In genomic region chr2:28638886-28639285, GRCm38 (mm10) we compare ENCODE assay signal across 9 mouse cellular contexts. TPM values are rescaled to one million over a fixed set of nuclear protein-coding genes. Genes with fewer than 3 reads are reported as not detected.
DNase-seq lines count a peak whose midpoint lies in the region; ATAC-seq lines count a peak whose summit lies in the region.
"Had no signal": no experiment of that assay in that cellular context is flagged by ENCODE, and none has a peak within 500 bp of the region (broad histone marks: within the 10 kb centered on the region; RNA-seq: fewer than 3 reads in every experiment).

No protein-coding gene starts in this region.

- peak overlapping the region; percentile 51; the same call in 1 of the 2 replicates for H3K27ac ChIP-seq in kidney, embryonic 15.5 days
- no peak overlapping the region for H3K27ac ChIP-seq in forebrain, embryonic 14.5 days (ENCODE audit: low read depth, low read length)
- H3K27ac ChIP-seq in limb, embryonic 10.5 days: peak overlapping the region; percentile 32
- H3K27ac ChIP-seq in midbrain, embryonic 11.5 days (ENCODE audit: low read depth, low read length): no peak overlapping the region

- WGBS in kidney, embryonic 15.5 days: 6% methylated on average over 9 of the region's 9 CpGs
- 5% methylated on average over 9 of the region's 9 CpGs for WGBS in forebrain, embryonic 14.5 days
- 6% methylated on average over 9 of the region's 9 CpGs for WGBS in limb, embryonic 10.5 days
- WGBS in midbrain, embryonic 11.5 days: 7% methylated on average over 9 of the region's 9 CpGs

- peak overlapping the region; percentile 24 for H3K4me3 ChIP-seq in kidney, embryonic 15.5 days (replicated peaks)
- H3K4me3 ChIP-seq in forebrain, embryonic 14.5 days (ENCODE audit: low read depth, low read length): no peak overlapping the region
- H3K4me3 ChIP-seq in limb, embryonic 10.5 days: peak overlapping the region; percentile 32
- H3K4me3 ChIP-seq in midbrain, embryonic 11.5 days (ENCODE audit: low read depth, low read length): no peak overlapping the region

- no peaks in the 10 kb centered on the region for H3K27me3 ChIP-seq in kidney, embryonic 15.5 days
- H3K27me3 ChIP-seq in forebrain, embryonic 14.5 days (replicated peaks; ENCODE audit: control insufficient read depth, insufficient read depth, low read length): no peaks in the 10 kb centered on the region
- H3K27me3 ChIP-seq in limb, embryonic 10.5 days (ENCODE audit: low read depth, poor library complexity, severe bottlenecking): peaks cover 12% of the 10 kb centered on the region; the same call in 1 of the 2 replicates
- H3K27me3 ChIP-seq in midbrain, embryonic 11.5 days (ENCODE audit: control insufficient read depth, insufficient read depth, low read length): no peaks in the 10 kb centered on the region

- no peak for ATAC-seq in kidney, embryonic 15.5 days (replicated peaks; ENCODE audit: low FRiP score)
- ATAC-seq in forebrain, embryonic 14.5 days: no peak
- no peak for ATAC-seq in midbrain, embryonic 11.5 days (ENCODE audit: low FRiP score)
- ATAC-seq in CD4-positive, CD25-positive, alpha-beta regulatory T cell, adult 4 months: no peak
- ATAC-seq in monocyte, adult 5-6 weeks (replicated peaks; ENCODE audit: insufficient number of reproducible peaks, low FRiP score, low TSS enrichment, poor library complexity, severe bottlenecking): no peak

- H3K36me3 ChIP-seq in kidney, embryonic 15.5 days: no peaks in the 10 kb centered on the region
- no peaks in the 10 kb centered on the region for H3K36me3 ChIP-seq in forebrain, embryonic 14.5 days (ENCODE audit: control insufficient read depth, insufficient read depth, low read length)
- no peaks in the 10 kb centered on the region for H3K36me3 ChIP-seq in limb, embryonic 10.5 days
- H3K36me3 ChIP-seq in midbrain, embryonic 11.5 days (ENCODE audit: control insufficient read depth, insufficient read depth, low read length): no peaks in the 10 kb centered on the region

- peak overlapping the region; percentile 52 for H3K4me2 ChIP-seq in kidney, embryonic 15.5 days
- peak overlapping the region; percentile 29; the same call in 1 of the 2 replicates for H3K4me2 ChIP-seq in forebrain, embryonic 14.5 days (ENCODE audit: low read length)
- peak overlapping the region; percentile 28; the same call in 1 of the 2 replicates for H3K4me2 ChIP-seq in midbrain, embryonic 11.5 days

- no peaks in the 10 kb centered on the region for H3K9me3 ChIP-seq in kidney, embryonic 15.5 days (replicated peaks)
- H3K9me3 ChIP-seq in forebrain, embryonic 14.5 days (replicated peaks; ENCODE audit: control insufficient read depth, low read length): no peaks in the 10 kb centered on the region
- H3K9me3 ChIP-seq in limb, embryonic 10.5 days (replicated peaks): no peaks in the 10 kb centered on the region
- no peaks in the 10 kb centered on the region for H3K9me3 ChIP-seq in midbrain, embryonic 11.5 days (ENCODE audit: control insufficient read depth, low read length)

- peaks cover 36% of the 10 kb centered on the region for H3K4me1 ChIP-seq in kidney, embryonic 15.5 days
- peaks cover 12% of the 10 kb centered on the region for H3K4me1 ChIP-seq in forebrain, embryonic 14.5 days (ENCODE audit: control insufficient read depth, insufficient read depth, low read length)
- H3K4me1 ChIP-seq in limb, embryonic 10.5 days: peaks cover 38% of the 10 kb centered on the region
- peaks cover 14% of the 10 kb centered on the region for H3K4me1 ChIP-seq in midbrain, embryonic 11.5 days (ENCODE audit: control insufficient read depth, insufficient read depth, low read length)

- DNase-seq in kidney, adult 9 months: no peak
- DNase-seq in forebrain, embryonic 14.5 days (ENCODE audit: low spot score): peak; percentile 32
- DNase-seq in limb, embryonic 10.5 days (ENCODE audit: low spot score): peak; percentile 65
- peak; percentile 92 for DNase-seq in midbrain, embryonic 11.5 days (ENCODE audit: low spot score, missing footprints)
- DNase-seq in gastrocnemius, adult 18-20 months (ENCODE audit: low spot score): no peak

- no peak overlapping the region for H3K9ac ChIP-seq in kidney, embryonic 15.5 days
- no peak overlapping the region for H3K9ac ChIP-seq in forebrain, embryonic 14.5 days (ENCODE audit: low read length)
- H3K9ac ChIP-seq in midbrain, embryonic 11.5 days (ENCODE audit: low read length): peak overlapping the region; percentile 16; the same call in 1 of the 2 replicates

RNA-seq across cellular contexts. Expression of gene Tsc1, which starts 2.1 kb away (rescaled TPM):
- 18.4 and 22.9 TPM in 2 replicates for polyA plus RNA-seq in kidney, embryonic 15.5 days (2015; fragmentation: Nextera tagmentation; extraction: Ambion mirVana)
- 17.7 and 25.5 TPM in 2 replicates for polyA plus RNA-seq in forebrain, embryonic 14.5 days (2014; fragmentation: Nextera tagmentation; extraction: Ambion mirVana)
- 24.2 and 26.9 TPM in 2 replicates for polyA plus RNA-seq in limb, embryonic 10.5 days (2016; fragmentation: Nextera tagmentation; extraction: Ambion mirVana)
- polyA plus RNA-seq in midbrain, embryonic 11.5 days (2014; fragmentation: Nextera tagmentation; extraction: Ambion mirVana): 19.5 and 22.3 TPM in 2 replicates
- 10 to 100 TPM; 15.9 to 33.3 TPM for polyA plus RNA-seq in CD4-positive, CD25-positive, alpha-beta regulatory T cell, adult 4 months (2017; shearing (Covaris generic))
- 10 to 100 TPM; 40.6 to 45.6 TPM for total RNA-seq in gastrocnemius, adult 18-20 months (2021)
- total RNA-seq in monocyte, adult 5-6 weeks (2017): 14.2 to 29.8 TPM (median 24.7 TPM) in 3 replicates

RNA-seq across cellular contexts. Expression of gene Gfi1b, which starts 17.1 kb away (rescaled TPM):
- 0.69 and 1.1 TPM in 2 replicates for polyA plus RNA-seq in kidney, embryonic 15.5 days (2015; fragmentation: Nextera tagmentation; extraction: Ambion mirVana)
- polyA plus RNA-seq in forebrain, embryonic 14.5 days (2014; fragmentation: Nextera tagmentation; extraction: Ambion mirVana): 0.12 TPM in 1 of 2 replicates, not detected in the other
- polyA plus RNA-seq in limb, embryonic 10.5 days (2016; fragmentation: Nextera tagmentation; extraction: Ambion mirVana): 3.5 and 4.2 TPM in 2 replicates
- polyA plus RNA-seq in midbrain, embryonic 11.5 days (2014; fragmentation: Nextera tagmentation; extraction: Ambion mirVana): 2.8 and 3.3 TPM in 2 replicates
- not detected for polyA plus RNA-seq in CD4-positive, CD25-positive, alpha-beta regulatory T cell, adult 4 months (2017; shearing (Covaris generic))
- total RNA-seq in gastrocnemius, adult 18-20 months (2021): not detected
- 1.6 to 8.2 TPM (median 4.6 TPM) in 3 replicates for total RNA-seq in monocyte, adult 5-6 weeks (2017)
- total RNA-seq: left cerebral cortex, adult 8-10 months had no signal

RNA-seq across cellular contexts. Expression of gene Gtf3c5, which starts 55.3 kb away (rescaled TPM):
- polyA plus RNA-seq in kidney, embryonic 15.5 days (2015; fragmentation: Nextera tagmentation; extraction: Ambion mirVana): 44.3 and 48.8 TPM in 2 replicates
- 20.5 and 28.6 TPM in 2 replicates for polyA plus RNA-seq in forebrain, embryonic 14.5 days (2014; fragmentation: Nextera tagmentation; extraction: Ambion mirVana)
- polyA plus RNA-seq in limb, embryonic 10.5 days (2016; fragmentation: Nextera tagmentation; extraction: Ambion mirVana): 69.9 and 71.6 TPM in 2 replicates
- polyA plus RNA-seq in midbrain, embryonic 11.5 days (2014; fragmentation: Nextera tagmentation; extraction: Ambion mirVana): 38.8 and 40.5 TPM in 2 replicates
- 10 to 100 TPM; 18.5 to 27.0 TPM for polyA plus RNA-seq in CD4-positive, CD25-positive, alpha-beta regulatory T cell, adult 4 months (2017; shearing (Covaris generic))
- 1 to 10 TPM; 7.2 to 8.9 TPM for total RNA-seq in gastrocnemius, adult 18-20 months (2021)
- 5.6 to 17.7 TPM (median 9.1 TPM) in 3 replicates for total RNA-seq in monocyte, adult 5-6 weeks (2017)

Comparison
In these comparisons a context has a peak if more than half of its experiments do, and no peak if none do; other contexts are left out.
1. H3K27ac ChIP-seq: peak in kidney, embryonic 15.5 days (single experiment) and limb, embryonic 10.5 days (single experiment); none in forebrain, embryonic 14.5 days (single experiment) and midbrain, embryonic 11.5 days (single experiment).
2. H3K4me3 ChIP-seq: peak in kidney, embryonic 15.5 days (single experiment) and limb, embryonic 10.5 days (single experiment); none in forebrain, embryonic 14.5 days (single experiment) and midbrain, embryonic 11.5 days (single experiment).
3. DNase-seq: peak in forebrain, embryonic 14.5 days (single experiment), limb, embryonic 10.5 days (single experiment) and midbrain, embryonic 11.5 days (single experiment); none in kidney, adult 9 months (single experiment) and gastrocnemius, adult 18-20 months (single experiment).
4. Peak in every context shown above with its lines, with median percentiles within 50 percentile points of each other: H3K4me2 ChIP-seq.